Mouse (Mus musculus) stomach, postnatal 0 days (tissue): Measurements from ENCODE around the gene Sulf2. TPM values are rescaled to one million over a fixed set of nuclear protein-coding genes. Genes with fewer than 3 reads are reported as not detected.

ENCODE experiments used
- ATAC-seq: fragments of 200-750 bp; cut with Nextera tagmentation; 2 replicates; pipeline ENCODE4 v1.8.0; 2017; ENCODE audit not compliant: low FRiP score, low TSS enrichment
- DNase-seq: peaks from one replicate; pipeline ENCODE4 v3.0.0-alpha.2; 2016; ENCODE audit warnings: low spot score
- H3K27ac ChIP-seq: fragments of 300-500 bp; sonication (generic); replicated peaks from 2 replicates; pipeline ENCODE4 v1.5.1; 2014; ENCODE audit warnings: mild to moderate bottlenecking, control low read depth
- H3K27me3 ChIP-seq: fragments of 300-500 bp; sonication (generic); 2 replicates; pipeline ENCODE4 v1.6.1; 2014; ENCODE audit warnings: low read length; ENCODE audit not compliant: control insufficient read depth, insufficient read depth
- H3K36me3 ChIP-seq: fragments of 300-500 bp; sonication (generic); 2 replicates; pipeline ENCODE4 v1.6.1; 2014; ENCODE audit warnings: low read length, mixed read lengths; ENCODE audit not compliant: control insufficient read depth, insufficient read depth
- H3K4me1 ChIP-seq: fragments of 300-500 bp; sonication (generic); replicated peaks from 2 replicates; pipeline ENCODE4 v1.6.1; 2014; ENCODE audit warnings: antibody characterized with exemption; ENCODE audit not compliant: control insufficient read depth, insufficient read depth
- H3K4me2 ChIP-seq: fragments of 300-500 bp; sonication (generic); replicated peaks from 2 replicates; pipeline ENCODE4 v1.6.1; 2014; ENCODE audit warnings: low read depth, mild to moderate bottlenecking, control low read depth, moderate library complexity
- H3K4me3 ChIP-seq: fragments of 300-500 bp; sonication (generic); 2 replicates; pipeline ENCODE4 v1.5.1; 2014; ENCODE audit warnings: low read depth, low read length, control low read depth
- H3K9ac ChIP-seq: fragments of 300-500 bp; sonication (generic); 2 replicates; pipeline ENCODE4 v1.6.1; 2014; ENCODE audit warnings: mild to moderate bottlenecking, low read length, control low read depth, mixed read lengths
- H3K9me3 ChIP-seq: fragments of 300-500 bp; sonication (generic); 2 replicates; pipeline ENCODE4 v1.6.1; 2016; ENCODE audit warnings: low read length; ENCODE audit not compliant: control insufficient read depth
- CTCF ChIP-seq: IDR thresholded peaks from 2 replicates; pipeline ENCODE4 v1.5.1; 2016; ENCODE audit warnings: antibody characterized with exemption, low read depth, mild to moderate bottlenecking, moderate library complexity
- EP300 ChIP-seq: optimal IDR thresholded peaks from 2 replicates; pipeline ENCODE3; 2016; ENCODE audit warnings: antibody characterized with exemption
- WGBS: fragments of 180-500 bp; shearing (Covaris S2); extraction: QIAGEN DNeasy Blood & Tissue Kit; methylation state at CpG from one replicate; pipeline ENCODE4 v1.1.7; 2014; 5-methylcytosine and 5-hydroxymethylcytosine counted together
- polyA plus RNA-seq: library from polyadenylated mRNA; unstranded; fragments of >200 nt; fragmentation: Nextera tagmentation; extraction: Ambion mirVana; gene quantifications from 2 replicates; pipeline ENCODE4 v1.2.1, GENCODE M21; 2015

Gene Sulf2
- polyA plus RNA-seq, 1 experiment from 2014 or later, result 49.1 TPM

DNA sequence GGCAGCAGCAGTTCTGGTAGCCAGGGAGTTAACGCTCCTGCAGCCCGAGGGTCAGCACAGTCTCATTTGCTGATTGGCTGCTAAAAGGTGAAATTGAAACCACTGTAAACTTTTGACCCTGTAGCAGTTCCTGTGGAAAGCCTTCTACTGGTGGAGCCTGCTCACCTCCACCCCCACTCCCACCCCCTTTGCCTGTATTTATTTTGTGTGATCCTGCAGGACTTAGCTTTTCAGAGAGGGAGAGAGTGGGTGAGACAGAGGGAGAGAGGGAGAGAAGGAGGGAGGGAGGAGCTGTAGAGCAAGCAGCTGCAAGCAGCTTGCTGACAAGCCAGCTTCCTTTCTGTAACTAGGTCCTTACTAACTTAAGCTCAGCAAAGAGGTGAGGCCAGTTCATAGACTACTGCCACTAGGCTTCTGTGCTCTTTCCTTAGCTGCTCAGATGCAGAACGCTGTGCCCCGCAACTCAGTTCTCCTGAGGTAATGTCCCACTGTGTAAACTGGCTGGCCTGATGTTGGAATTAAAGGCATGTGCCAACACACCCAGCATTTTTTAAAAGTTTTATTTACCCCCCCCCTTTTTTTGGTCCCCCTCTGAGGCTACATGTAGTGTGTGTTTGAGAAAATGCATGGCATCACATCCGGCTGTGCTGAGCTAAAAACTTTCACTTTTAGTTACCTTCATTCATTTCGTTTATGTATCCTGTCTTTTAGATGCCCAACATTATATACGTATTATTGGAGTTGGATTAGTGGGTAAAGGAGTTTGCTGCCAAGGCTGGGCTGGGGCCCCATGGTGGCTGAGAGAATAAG, 124.1 kb downstream of the Sulf2 start:
- WGBS, result 4% methylated on average over 7 of the region's 7 CpGs
- H3K27me3 ChIP-seq, result no peaks in the 10 kb centered on the region
- peak overlapping the region; percentile 19 for H3K4me3 ChIP-seq
- H3K4me1 ChIP-seq, result peaks cover 5% of the 10 kb centered on the region; the same call in 1 of the 2 replicates
- 0 out of 2 replicates have a peak, but pooled peaks cover 2% of the 10 kb centered on the region for H3K36me3 ChIP-seq
- DNase-seq (peak; percentile 83), ATAC-seq (peak; percentile 90)
- peak overlapping the region; percentile 50 for H3K4me2 ChIP-seq
- peak overlapping the region; percentile 93 for H3K27ac ChIP-seq
- H3K9ac ChIP-seq, result peak overlapping the region; percentile 38; the same call in 1 of the 2 replicates
- H3K9me3 ChIP-seq, result no peaks in the 10 kb centered on the region
- TF ChIP-seq CTCF (peak; percentile 10; the same call in 1 of the 2 replicates), EP300 (no peak)

DNA sequence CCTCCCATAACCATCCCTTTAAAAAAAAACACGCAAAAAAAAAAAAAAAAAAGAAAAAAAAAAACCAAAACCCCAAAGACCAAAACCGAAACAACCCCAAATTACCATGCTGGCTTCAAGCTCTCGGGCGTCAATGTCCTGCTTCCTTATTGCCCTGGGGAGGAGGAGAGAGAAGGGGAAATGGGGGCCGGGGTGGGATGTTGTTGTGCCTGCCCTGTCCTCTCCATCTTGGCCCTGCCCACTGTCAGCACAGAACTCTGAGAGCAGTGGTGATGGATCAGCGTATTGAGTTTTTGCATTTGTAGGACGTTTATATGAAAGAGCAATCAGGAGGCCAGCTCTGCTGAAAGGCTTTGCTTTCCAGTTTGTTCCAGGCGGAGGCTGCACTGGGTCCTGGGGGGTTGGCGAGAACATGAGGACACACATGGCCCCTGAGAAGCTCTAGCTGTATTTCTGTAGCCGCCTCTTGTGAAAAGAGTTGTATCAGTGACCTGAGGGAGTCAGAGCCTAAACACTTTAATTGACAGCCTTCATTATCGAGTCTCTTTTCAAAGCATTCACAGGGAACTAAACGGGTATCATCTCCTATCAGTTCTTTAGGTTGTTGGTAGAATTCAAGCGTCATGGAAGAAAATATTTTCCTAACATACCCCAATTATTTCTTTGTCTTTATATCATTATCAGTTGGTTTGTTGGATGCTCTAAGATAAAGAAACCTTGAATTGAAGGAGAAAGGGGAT, 125.0 kb downstream of the Sulf2 start:
- Histone ChIP-seq H3K36me3 (no peaks in the 10 kb centered on the region), H3K9ac (peak overlapping the region; percentile 38; the same call in 1 of the 2 replicates), H3K27me3 (no peaks in the 10 kb centered on the region), H3K4me1 (peaks cover 5% of the 10 kb centered on the region; the same call in 1 of the 2 replicates), H3K9me3 (no peaks in the 10 kb centered on the region), H3K4me3 (peak overlapping the region; percentile 19), H3K4me2 (peak overlapping the region; percentile 50), H3K27ac (peak overlapping the region; percentile 93)
- 5% methylated on average over 13 of the region's 13 CpGs for WGBS
- DNase-seq, result no peak
- TF ChIP-seq CTCF (no peak), EP300 (no peak)
- no peak for ATAC-seq

DNA sequence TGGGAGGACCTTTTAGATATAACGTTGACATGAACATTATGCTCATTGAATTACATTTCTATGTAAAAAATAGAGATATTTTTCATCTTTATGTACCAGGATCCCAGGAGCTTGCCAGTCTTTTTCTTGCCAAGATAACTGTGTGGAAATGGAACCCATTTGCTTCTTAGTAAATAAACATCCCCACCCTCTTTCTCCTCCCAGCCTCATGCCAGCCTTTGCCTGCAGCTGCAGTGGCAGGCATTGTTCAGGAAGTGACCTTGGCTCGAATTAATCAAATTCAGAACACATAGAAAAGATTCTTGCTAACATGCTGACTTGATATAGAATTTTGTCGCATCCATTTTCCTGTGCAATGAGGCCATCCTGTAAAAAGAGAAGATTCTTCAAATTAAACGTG, 126.2 kb downstream of the Sulf2 start:
- H3K9me3 ChIP-seq, result no peaks in the 10 kb centered on the region
- no peaks in the 10 kb centered on the region for H3K36me3 ChIP-seq
- H3K9ac ChIP-seq, result no peak overlapping the region
- DNase-seq, result no peak
- no peak for ATAC-seq
- 20% methylated on average over 4 of the region's 4 CpGs for WGBS
- no peak overlapping the region for H3K4me2 ChIP-seq
- no peak for TF ChIP-seq CTCF
- TF ChIP-seq EP300, result no peak
- no peak overlapping the region for H3K27ac ChIP-seq
- no peaks in the 10 kb centered on the region for H3K27me3 ChIP-seq
- H3K4me1 ChIP-seq, result peaks cover 3% of the 10 kb centered on the region; the same call in 1 of the 2 replicates
- H3K4me3 ChIP-seq, result no peak overlapping the region

DNA sequence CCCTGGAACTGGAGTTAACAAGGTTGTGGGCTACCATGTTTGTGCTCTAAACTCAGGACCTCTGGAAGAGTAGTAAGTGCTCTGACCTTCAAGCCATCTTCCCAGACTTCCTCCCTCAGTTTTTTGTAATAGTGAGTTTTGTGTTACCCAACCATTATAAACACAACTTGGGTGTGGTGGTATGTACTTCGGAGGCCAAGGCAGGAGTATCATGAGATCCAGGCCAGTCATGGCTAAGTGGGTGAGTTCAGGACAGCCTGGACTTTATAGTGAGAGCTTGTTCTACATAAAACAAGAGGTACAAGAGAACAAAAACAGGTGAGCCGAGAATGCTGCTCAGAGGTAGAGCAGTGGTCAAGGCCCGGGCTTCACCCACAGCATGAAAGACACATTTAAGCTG, 127.6 kb downstream of the Sulf2 start:
- Histone ChIP-seq H3K4me2 (no peak overlapping the region), H3K4me1 (peaks cover 3% of the 10 kb centered on the region; the same call in 1 of the 2 replicates), H3K4me3 (no peak overlapping the region), H3K36me3 (no peaks in the 10 kb centered on the region), H3K27me3 (no peaks in the 10 kb centered on the region), H3K9me3 (no peaks in the 10 kb centered on the region), H3K9ac (no peak overlapping the region), H3K27ac (no peak overlapping the region)
- DNase-seq (no peak), ATAC-seq (no peak)
- WGBS, result 65% methylated on average over 3 of the region's 3 CpGs
- TF ChIP-seq EP300 (no peak), CTCF (no peak)

DNA sequence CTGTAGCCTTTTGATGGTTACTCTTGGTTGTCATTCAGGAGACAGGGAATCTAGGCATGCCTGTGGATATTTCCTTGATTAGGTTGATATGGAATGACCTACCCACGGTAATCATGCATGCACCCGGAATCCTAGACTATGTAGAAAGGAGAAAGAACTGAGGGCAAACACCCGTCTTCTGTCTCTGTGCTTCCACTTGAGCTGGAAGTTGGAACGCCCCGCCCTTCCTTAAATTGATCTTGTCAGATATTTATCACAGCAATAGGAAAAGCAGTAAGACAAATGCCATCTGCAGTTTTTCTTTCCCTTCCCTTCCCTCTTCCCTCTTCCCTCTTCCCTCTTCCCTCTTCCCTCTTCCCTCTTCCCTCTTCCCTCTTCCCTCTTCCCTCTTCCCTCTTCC, 129.5 kb downstream of the Sulf2 start:
- Histone ChIP-seq H3K4me1 (peaks cover 3% of the 10 kb centered on the region; the same call in 1 of the 2 replicates), H3K4me2 (no peak overlapping the region), H3K9ac (no peak overlapping the region), H3K27me3 (no peaks in the 10 kb centered on the region), H3K27ac (no peak overlapping the region), H3K4me3 (no peak overlapping the region), H3K36me3 (no peaks in the 10 kb centered on the region), H3K9me3 (no peaks in the 10 kb centered on the region)
- TF ChIP-seq CTCF (no peak), EP300 (no peak)
- DNase-seq (no peak), ATAC-seq (no peak)
- WGBS, result 50% methylated on average over 5 of the region's 5 CpGs
